Mouse (Mus musculus) kidney, embryonic 15.5 days (tissue): ENCODE measurements around the gene Dnah2. TPM values are rescaled to one million over a fixed set of nuclear protein-coding genes. Genes with fewer than 3 reads are reported as not detected.

Experiments
- ATAC-seq: fragments of 200-750 bp; cut with Nextera tagmentation; replicated peaks from 2 replicates; pipeline ENCODE4 v1.8.0; 2017; ENCODE audit warnings: moderate TSS enrichment; ENCODE audit not compliant: low FRiP score
- H3K27ac ChIP-seq: fragments of 300-500 bp; sonication (generic); 2 replicates; pipeline ENCODE4 v1.5.1; 2015; ENCODE audit warnings: mild to moderate bottlenecking, inconsistent platforms
- H3K27me3 ChIP-seq: fragments of 300-500 bp; sonication (generic); 2 replicates; pipeline ENCODE4 v1.6.1; 2015; ENCODE audit warnings: inconsistent platforms
- H3K36me3 ChIP-seq: fragments of 300-500 bp; sonication (generic); 2 replicates; pipeline ENCODE4 v1.6.1; 2015; ENCODE audit warnings: inconsistent platforms
- H3K4me1 ChIP-seq: fragments of 300-500 bp; sonication (generic); 2 replicates; pipeline ENCODE4 v1.6.1; 2015; ENCODE audit warnings: inconsistent platforms
- H3K4me2 ChIP-seq: fragments of 300-500 bp; sonication (generic); 2 replicates; pipeline ENCODE4 v1.6.1; 2015; ENCODE audit warnings: moderate library complexity, mild to moderate bottlenecking, inconsistent platforms
- H3K4me3 ChIP-seq: fragments of 300-500 bp; sonication (generic); replicated peaks from 2 replicates; pipeline ENCODE4 v1.5.1; 2015; ENCODE audit warnings: mild to moderate bottlenecking, inconsistent platforms
- H3K9ac ChIP-seq: fragments of 300-500 bp; sonication (generic); 2 replicates; pipeline ENCODE4 v1.6.1; 2015; ENCODE audit warnings: mild to moderate bottlenecking, inconsistent platforms
- H3K9me3 ChIP-seq: fragments of 300-500 bp; sonication (generic); replicated peaks from 2 replicates; pipeline ENCODE4 v1.6.1; 2016; ENCODE audit warnings: inconsistent platforms
- WGBS: fragments of 180-500 bp; shearing (Covaris S2); methylation state at CpG from one replicate; pipeline ENCODE4 v1.1.7; 2015; ENCODE audit warnings: mixed read lengths; 5-methylcytosine and 5-hydroxymethylcytosine counted together
- microRNA-seq: library from miRNA; unstranded; fragments of <30 nt; microRNA quantifications from one replicate; pipeline ENCODE4, GENCODE M21; 2016
- polyA plus RNA-seq: library from polyadenylated mRNA; unstranded; fragments of >200 nt; fragmentation: Nextera tagmentation; extraction: Ambion mirVana; gene quantifications from 2 replicates; pipeline ENCODE4 v1.2.1, GENCODE M21; 2015

Gene Dnah2
- polyA plus RNA-seq, 1 experiment from 2014 or later = 0.73 TPM

- ATAC-seq = no peak
- Histone ChIP-seq H3K4me3 (peak overlapping the region; percentile 27), H3K27me3 (no peaks in the 10 kb centered on the region), H3K4me1 (peaks cover 42% of the 10 kb centered on the region), H3K4me2 (peak overlapping the region; percentile 48), H3K27ac (peak overlapping the region; percentile 90), H3K9ac (no peak overlapping the region), H3K36me3 (peaks cover 38% of the 10 kb centered on the region), H3K9me3 (no peaks in the 10 kb centered on the region)
- WGBS = 32% methylated on average over 12 of the region's 12 CpGs
Observed at GRCm38 (mm10) chr11:69371601-69372000, 177.3 kb downstream of the Dnah2 start.

GRCm38 (mm10) chr11:69370817-69371215 is 178.1 kb downstream of the Dnah2 start:
- Histone ChIP-seq H3K9ac (no peak overlapping the region; the same call in 1 of the 2 replicates), H3K9me3 (no peaks in the 10 kb centered on the region), H3K4me2 (peak overlapping the region; percentile 48), H3K4me3 (peak overlapping the region; percentile 27), H3K27me3 (no peaks in the 10 kb centered on the region), H3K4me1 (peaks cover 48% of the 10 kb centered on the region), H3K36me3 (peaks cover 30% of the 10 kb centered on the region), H3K27ac (peak overlapping the region; percentile 90)
- 15% methylated on average over 9 of the region's 9 CpGs for WGBS
- ATAC-seq = no peak

Small RNAs within 50 kb of the gene (microRNA-seq; reads per million reads assigned to microRNA genes)
- gene Gm27493 = not detected

Other genes starting within 250 kb of the Dnah2 start
- gene Cntrob, start 225.3 kb downstream of the Dnah2 start, polyA plus RNA-seq = 23.0 and 23.9 TPM in 2 replicates
- 152 and 160 TPM in 2 replicates for gene Trappc1, start 225.1 kb downstream of the Dnah2 start, polyA plus RNA-seq
- 2.9 and 3.5 TPM in 2 replicates for gene Kcnab3, start 222.9 kb downstream of the Dnah2 start, polyA plus RNA-seq
- 16.6 and 17.1 TPM in 2 replicates for gene Rnf227, start 208.6 kb downstream of the Dnah2 start, polyA plus RNA-seq
- 54.8 and 62.8 TPM in 2 replicates for gene Chd3, start 179.7 kb downstream of the Dnah2 start, polyA plus RNA-seq
- gene Naa38, start 153.6 kb downstream of the Dnah2 start, polyA plus RNA-seq = 153 and 155 TPM in 2 replicates
- gene Cyb5d1, start 153.5 kb downstream of the Dnah2 start, polyA plus RNA-seq = 30.2 and 30.5 TPM in 2 replicates
- 41.9 and 44.3 TPM in 2 replicates for gene Tmem88, start 150.9 kb downstream of the Dnah2 start, polyA plus RNA-seq
- 32.6 and 33.0 TPM in 2 replicates for gene Kdm6b, start 135.4 kb downstream of the Dnah2 start, polyA plus RNA-seq
- 11.9 and 14.3 TPM in 2 replicates for gene Efnb3, start 11.1 kb upstream of the Dnah2 start, polyA plus RNA-seq
- gene Wrap53, start 31.1 kb upstream of the Dnah2 start, polyA plus RNA-seq = 26.6 and 27.9 TPM in 2 replicates
- gene Trp53, start 31.2 kb upstream of the Dnah2 start, polyA plus RNA-seq = 175 and 195 TPM in 2 replicates
- 11.2 and 13.5 TPM in 2 replicates for gene Atp1b2, start 56.8 kb upstream of the Dnah2 start, polyA plus RNA-seq
- gene Shbg, start 68.8 kb upstream of the Dnah2 start, polyA plus RNA-seq = 0.30 and 0.49 TPM in 2 replicates
- 17.8 and 23.1 TPM in 2 replicates for gene Sat2, start 72.9 kb upstream of the Dnah2 start, polyA plus RNA-seq
- 29.2 TPM in 2 replicates for gene Fxr2, start 83.9 kb upstream of the Dnah2 start, polyA plus RNA-seq
- 0.18 and 0.19 TPM in 2 replicates for gene Sox15, start 106.2 kb upstream of the Dnah2 start, polyA plus RNA-seq
- 71.8 and 78.0 TPM in 2 replicates for gene Mpdu1, start 113.5 kb upstream of the Dnah2 start, polyA plus RNA-seq
- 10.0 and 14.1 TPM in 2 replicates for gene Cd68, start 117.0 kb upstream of the Dnah2 start, polyA plus RNA-seq
- gene Eif4a1, start 123.3 kb upstream of the Dnah2 start, polyA plus RNA-seq = 586 and 589 TPM in 2 replicates
- gene Senp3, start 133.0 kb upstream of the Dnah2 start, polyA plus RNA-seq = 91.6 and 95.2 TPM in 2 replicates
- 0.45 and 0.53 TPM in 2 replicates for gene Tnfsf13, start 136.7 kb upstream of the Dnah2 start, polyA plus RNA-seq
- 9.1 and 11.1 TPM in 2 replicates for gene Tnfsf12, start 146.7 kb upstream of the Dnah2 start, polyA plus RNA-seq
- gene Tnfsfm13, start 147.0 kb upstream of the Dnah2 start, polyA plus RNA-seq = 4.5 and 7.0 TPM in 2 replicates
- gene Polr2a, start 209.5 kb upstream of the Dnah2 start, polyA plus RNA-seq = 29.9 and 31.1 TPM in 2 replicates
- 0.27 and 0.36 TPM in 2 replicates for gene Slc35g3, start 212.9 kb upstream of the Dnah2 start, polyA plus RNA-seq
- 1.9 and 2.8 TPM in 2 replicates for gene Zbtb4, start 216.8 kb upstream of the Dnah2 start, polyA plus RNA-seq
- 11.4 and 12.3 TPM in 2 replicates for gene Chrnb1, start 246.8 kb upstream of the Dnah2 start, polyA plus RNA-seq